ENCODE assay signal across 7 mouse cellular contexts in genomic region chr14:103069864-103070611, GRCm38 (mm10). TPM values are rescaled to one million over a fixed set of nuclear protein-coding genes. Genes with fewer than 3 reads are reported as not detected.
A peak's percentile ranks its signal among the peaks of the same experiment; 100 is the strongest.
DNase-seq lines count a peak whose midpoint lies in the region; ATAC-seq lines count a peak whose summit lies in the region.

Gene Cln5, plus strand, starts transcription at chr14:103070216.

- peak within 1 kb of the TSS; percentile 77 for H3K4me2 ChIP-seq in midbrain, embryonic 13.5 days (replicated peaks)

- peak within 1 kb of the TSS; percentile 82 for H3K4me3 ChIP-seq in embryonic facial prominence, embryonic 10.5 days
- H3K4me3 ChIP-seq in limb, embryonic 10.5 days: peak within 1 kb of the TSS; percentile 82
- H3K4me3 ChIP-seq in midbrain, embryonic 13.5 days (replicated peaks): peak within 1 kb of the TSS; percentile 70

- peak; percentile 97 for DNase-seq in adrenal gland, postnatal 10 days
- DNase-seq in embryonic facial prominence, embryonic 10.5 days (ENCODE audit: low spot score): peak; percentile 97
- peak; percentile 95 for DNase-seq in kidney, adult 11 months
- DNase-seq in limb, embryonic 10.5 days (ENCODE audit: low spot score): peak; percentile 94
- peak; percentile 93 for DNase-seq in spleen, adult 12 weeks (ENCODE audit: low spot score)

- H3K27me3 ChIP-seq in embryonic facial prominence, embryonic 10.5 days (replicated peaks; ENCODE audit: low read depth, poor library complexity, severe bottlenecking): no peaks in the 10 kb centered on the region
- no peaks in the 10 kb centered on the region for H3K27me3 ChIP-seq in limb, embryonic 10.5 days (ENCODE audit: low read depth, poor library complexity, severe bottlenecking)
- H3K27me3 ChIP-seq in midbrain, embryonic 13.5 days: peaks cover 2% of the 10 kb centered on the region; the same call in 1 of the 2 replicates

- H3K27ac ChIP-seq in embryonic facial prominence, embryonic 10.5 days (replicated peaks): peak within 1 kb of the TSS; percentile 91
- H3K27ac ChIP-seq in limb, embryonic 10.5 days: peak within 1 kb of the TSS; percentile 93
- peak within 1 kb of the TSS; percentile 84 for H3K27ac ChIP-seq in midbrain, embryonic 13.5 days

- under 1% methylated on average over 65 of the region's 65 CpGs for WGBS in embryonic facial prominence, embryonic 10.5 days
- under 1% methylated on average over 59 of the region's 65 CpGs for WGBS in limb, embryonic 10.5 days
- WGBS in midbrain, embryonic 13.5 days: under 1% methylated on average over 65 of the region's 65 CpGs

- H3K9ac ChIP-seq in midbrain, embryonic 13.5 days (replicated peaks): peak within 1 kb of the TSS; percentile 82

- no peaks in the 10 kb centered on the region for H3K9me3 ChIP-seq in embryonic facial prominence, embryonic 10.5 days
- no peaks in the 10 kb centered on the region for H3K9me3 ChIP-seq in limb, embryonic 10.5 days (replicated peaks)
- no peaks in the 10 kb centered on the region for H3K9me3 ChIP-seq in midbrain, embryonic 13.5 days

- H3K36me3 ChIP-seq in embryonic facial prominence, embryonic 10.5 days (replicated peaks): peaks cover 33% of the 10 kb centered on the region
- peaks cover 33% of the 10 kb centered on the region for H3K36me3 ChIP-seq in limb, embryonic 10.5 days
- H3K36me3 ChIP-seq in midbrain, embryonic 13.5 days: peaks cover 19% of the 10 kb centered on the region

- H3K4me1 ChIP-seq in embryonic facial prominence, embryonic 10.5 days: peaks cover 11% of the 10 kb centered on the region
- H3K4me1 ChIP-seq in limb, embryonic 10.5 days: peaks cover 15% of the 10 kb centered on the region
- peaks cover 11% of the 10 kb centered on the region for H3K4me1 ChIP-seq in midbrain, embryonic 13.5 days (replicated peaks)

- ATAC-seq in granulocyte monocyte progenitor cell, adult 5-6 weeks (replicated peaks; ENCODE audit: poor library complexity, severe bottlenecking): peak; percentile 73
- ATAC-seq in midbrain, embryonic 13.5 days: peak; percentile 98

RNA-seq across cellular contexts. Expression of gene Cln5, which starts in this region (rescaled TPM):
- 10 to 100 TPM; 20.6 to 20.8 TPM for total RNA-seq in adrenal gland, postnatal 10 days (2021)
- polyA plus RNA-seq in embryonic facial prominence, embryonic 10.5 days (2016; fragmentation: Nextera tagmentation; extraction: Ambion mirVana): 24.0 and 25.7 TPM in 2 replicates
- total RNA-seq in granulocyte monocyte progenitor cell, adult 5-6 weeks (2014; fragmentation: Nextera tagmentation): 34.0 and 37.8 TPM in 2 replicates
- 40.2 and 40.5 TPM in 2 replicates for total RNA-seq in granulocyte monocyte progenitor cell, adult 5-6 weeks (2017)
- 22.3 and 26.5 TPM in 2 replicates for polyA plus RNA-seq in limb, embryonic 10.5 days (2016; fragmentation: Nextera tagmentation; extraction: Ambion mirVana)
- polyA plus RNA-seq in midbrain, embryonic 13.5 days (2015; fragmentation: Nextera tagmentation; extraction: Ambion mirVana): 12.9 and 13.8 TPM in 2 replicates

Comparison
In these comparisons a context has a peak if more than half of its experiments do, and no peak if none do; other contexts are left out.
1. Peak in every context shown above with its lines: DNase-seq, ATAC-seq, H3K4me3 ChIP-seq and H3K27ac ChIP-seq.